21 mouse cellular contexts compared by ENCODE assay signal in the genomic region with DNA sequence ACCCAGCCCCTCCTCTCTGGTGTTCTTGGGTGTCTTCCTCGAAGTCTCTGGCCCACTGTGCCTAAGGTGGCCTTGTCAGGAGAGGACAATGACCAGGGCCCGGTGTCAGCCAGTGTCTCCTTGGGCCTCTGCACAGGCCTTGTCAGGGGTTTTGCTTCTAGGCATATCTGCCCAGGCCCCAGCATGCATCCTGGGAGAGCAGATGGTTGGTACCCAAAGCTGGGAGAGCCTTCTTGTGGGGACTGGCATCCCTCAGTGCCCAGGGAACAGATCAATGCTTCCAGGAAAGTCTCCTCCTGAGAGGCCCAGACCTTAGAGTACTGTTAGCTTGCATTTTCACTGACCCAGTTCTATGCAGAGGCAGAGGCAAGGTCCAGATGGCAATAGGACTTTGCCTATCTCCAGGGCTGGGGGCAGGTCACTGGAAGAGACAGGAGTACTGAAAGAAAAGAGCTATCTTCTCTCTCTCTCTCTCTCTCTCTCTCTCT.
DNase-seq lines count a peak whose midpoint lies in the region; ATAC-seq lines count a peak whose summit lies in the region.
"Had no signal": no experiment of that assay in that cellular context is flagged by ENCODE, and none has a peak within 500 bp of the region (broad histone marks: within the 10 kb centered on the region; RNA-seq: fewer than 3 reads in every experiment).

No protein-coding gene starts in this region.

- no peak for ATAC-seq in kidney, embryonic 16.5 days (ENCODE audit: low FRiP score, low TSS enrichment)
- no peak for ATAC-seq in neural tube, embryonic 15.5 days (ENCODE audit: low FRiP score)
- ATAC-seq: forebrain, embryonic 14.5 days; midbrain, embryonic 13.5 days had no signal

- no peaks in the 10 kb centered on the region for H3K27me3 ChIP-seq in kidney, embryonic 16.5 days (ENCODE audit: insufficient read depth, low read length)
- H3K27me3 ChIP-seq in neural tube, embryonic 15.5 days (replicated peaks) = no peaks in the 10 kb centered on the region
- H3K27me3 ChIP-seq: embryonic facial prominence, embryonic 13.5 days; heart, embryonic 15.5 days; limb, embryonic 13.5 days; liver, embryonic 15.5 days; midbrain, embryonic 13.5 days had no signal

- no peak overlapping the region for H3K9ac ChIP-seq in kidney, embryonic 16.5 days (replicated peaks; ENCODE audit: low read length)
- H3K9ac ChIP-seq in neural tube, embryonic 15.5 days (replicated peaks) = no peak overlapping the region
- H3K9ac ChIP-seq: embryonic facial prominence, embryonic 13.5 days; heart, embryonic 15.5 days; limb, embryonic 13.5 days; liver, embryonic 15.5 days; midbrain, embryonic 13.5 days had no signal

- no peaks in the 10 kb centered on the region for H3K9me3 ChIP-seq in kidney, embryonic 16.5 days (ENCODE audit: low read length)
- H3K9me3 ChIP-seq in neural tube, embryonic 15.5 days (replicated peaks) = no peaks in the 10 kb centered on the region
- H3K9me3 ChIP-seq: embryonic facial prominence, embryonic 13.5 days; G1E; heart, embryonic 15.5 days; hindbrain, embryonic 10.5 days; limb, embryonic 13.5 days; liver, embryonic 15.5 days; midbrain, embryonic 13.5 days had no signal

- H3K27ac ChIP-seq in kidney, embryonic 16.5 days (ENCODE audit: low read length) = no peak overlapping the region
- H3K27ac ChIP-seq in neural tube, embryonic 15.5 days (replicated peaks) = no peak overlapping the region
- H3K27ac ChIP-seq: embryonic facial prominence, embryonic 13.5 days; heart, adult 2 months; heart, embryonic 15.5 days; hindbrain, embryonic 10.5 days; kidney, postnatal 0 days; limb, embryonic 13.5 days; liver, embryonic 15.5 days; midbrain, embryonic 13.5 days had no signal

- WGBS in kidney, embryonic 16.5 days = 77% methylated on average over 2 of the region's 2 CpGs
- WGBS in neural tube, embryonic 15.5 days = 69% methylated on average over 2 of the region's 2 CpGs

- DNase-seq in kidney, adult 18-20 months = peak; percentile 9
- peak; percentile 8 for DNase-seq in cerebellum, adult 11 months
- peak; percentile 42 for DNase-seq in cerebellum, adult 9-11 months
- peak; percentile 17 for DNase-seq in kidney, postnatal 14 days
- DNase-seq in urinary bladder, postnatal 10 days (ENCODE audit: low spot score) = no peak
- DNase-seq: adrenal gland, postnatal 14 days; gastrocnemius, postnatal 14 days; heart, adult 2 months; thymus, postnatal 25 days had no signal

- H3K4me2 ChIP-seq in kidney, embryonic 16.5 days (replicated peaks; ENCODE audit: low read depth, low read length) = no peak overlapping the region
- no peak overlapping the region for H3K4me2 ChIP-seq in neural tube, embryonic 15.5 days
- H3K4me2 ChIP-seq: embryonic facial prominence, embryonic 13.5 days; heart, embryonic 15.5 days; limb, embryonic 13.5 days; liver, embryonic 15.5 days; midbrain, embryonic 13.5 days had no signal

- H3K36me3 ChIP-seq in kidney, embryonic 16.5 days (ENCODE audit: insufficient read depth, low read length) = no peaks in the 10 kb centered on the region
- no peaks in the 10 kb centered on the region for H3K36me3 ChIP-seq in neural tube, embryonic 15.5 days
- H3K36me3 ChIP-seq: embryonic facial prominence, embryonic 13.5 days; G1E; heart, embryonic 15.5 days; hindbrain, embryonic 10.5 days; limb, embryonic 13.5 days; liver, embryonic 15.5 days; midbrain, embryonic 13.5 days had no signal

- H3K4me1 ChIP-seq in kidney, embryonic 16.5 days (ENCODE audit: insufficient read depth, low read length) = no peaks in the 10 kb centered on the region
- H3K4me1 ChIP-seq in neural tube, embryonic 15.5 days = no peaks in the 10 kb centered on the region
- H3K4me1 ChIP-seq: embryonic facial prominence, embryonic 13.5 days; heart, embryonic 15.5 days; hindbrain, embryonic 10.5 days; limb, embryonic 13.5 days; liver, embryonic 15.5 days; midbrain, embryonic 13.5 days had no signal

- no peak overlapping the region for H3K4me3 ChIP-seq in kidney, embryonic 16.5 days (ENCODE audit: low read length)
- no peak overlapping the region for H3K4me3 ChIP-seq in neural tube, embryonic 15.5 days (replicated peaks)
- H3K4me3 ChIP-seq: embryonic facial prominence, embryonic 13.5 days; heart, adult 2 months; heart, embryonic 15.5 days; hindbrain, embryonic 10.5 days; limb, embryonic 13.5 days; liver, embryonic 15.5 days; midbrain, embryonic 13.5 days; myocyte had no signal
